Comparison of ENCODE assay signal across 8 mouse cellular contexts in the genomic region with DNA sequence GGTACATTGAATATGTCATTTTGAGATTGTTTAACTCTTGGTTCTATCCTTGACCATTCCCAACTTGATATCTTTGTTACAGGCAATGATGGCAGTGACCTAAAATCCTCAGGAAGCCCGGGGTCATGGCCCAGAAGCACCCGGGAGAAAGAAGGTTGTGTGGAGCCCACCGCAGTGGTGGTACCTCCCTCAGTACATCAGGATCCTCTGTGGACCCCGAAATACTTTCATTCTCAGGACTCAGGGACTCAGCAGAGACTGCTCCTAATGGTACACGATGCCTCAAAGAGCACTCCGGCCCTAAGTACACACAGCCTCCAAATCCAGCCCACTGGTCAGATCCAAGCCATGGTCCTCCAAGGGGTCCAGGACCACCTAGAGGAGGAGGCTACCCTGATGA. TPM values are rescaled to one million over a fixed set of nuclear protein-coding genes. Genes with fewer than 3 reads are reported as not detected.
A peak's percentile ranks its signal among the peaks of the same experiment; 100 is the strongest.
DNase-seq lines count a peak whose midpoint lies in the region; ATAC-seq and TF ChIP-seq lines count a peak whose summit lies in the region.

No protein-coding gene starts in this region.

- H3K27me3 ChIP-seq in cerebellum, adult 2 months (ENCODE audit: control insufficient read depth, insufficient read depth, low read length): no peaks in the 10 kb centered on the region
- H3K27me3 ChIP-seq in limb, embryonic 15.5 days: no peaks in the 10 kb centered on the region

- no peak overlapping the region for H3K27ac ChIP-seq in cerebellum, adult 2 months (ENCODE audit: insufficient read depth, low read length)
- peak overlapping the region; percentile 98 for H3K27ac ChIP-seq in limb, embryonic 15.5 days

- H3K4me2 ChIP-seq in limb, embryonic 15.5 days: peak overlapping the region; percentile 60

- H3K4me1 ChIP-seq in cerebellum, adult 2 months (ENCODE audit: control insufficient read depth, insufficient read depth, low read length): peaks cover 13% of the 10 kb centered on the region
- peaks cover 59% of the 10 kb centered on the region for H3K4me1 ChIP-seq in limb, embryonic 15.5 days

- no peak for ATAC-seq in limb, embryonic 15.5 days (ENCODE audit: insufficient number of reproducible peaks, low FRiP score, low TSS enrichment, low read depth)
- no peak for ATAC-seq in frontal cortex, adult (ENCODE audit: low TSS enrichment)

- DNase-seq in cerebellum, adult 2 months: peak in 1 of 2 experiments; percentile 14
- DNase-seq in cerebellum, adult 11 months: no peak
- peak; percentile 37 to 41 for DNase-seq in right cerebral cortex, postnatal 10 days (ENCODE audit: low spot score in 2 of 2)
- DNase-seq in right cerebral cortex, postnatal 25 days: no peak
- DNase-seq in thymus, postnatal 0 days (ENCODE audit: low spot score): peak; percentile 7
- DNase-seq in cerebellum, postnatal 4 days (ENCODE audit: low spot score in 2 of 2): no peak

- H3K4me3 ChIP-seq in cerebellum, adult 2 months (replicated peaks; ENCODE audit: insufficient read depth, low read depth, low read length): peak overlapping the region; percentile 56
- peak overlapping the region; percentile 65 for H3K4me3 ChIP-seq in limb, embryonic 15.5 days

- peak overlapping the region; percentile 45; the same call in 1 of the 2 replicates for H3K9ac ChIP-seq in limb, embryonic 15.5 days

- H3K9me3 ChIP-seq in limb, embryonic 15.5 days: no peaks in the 10 kb centered on the region

- no peak for TF ChIP-seq POLR2A in cerebellum, adult 2 months (IDR thresholded peaks at IDR 0.05; ENCODE audit: borderline replicate concordance, insufficient read depth, low read length)

- TF ChIP-seq CTCF in cerebellum, adult 2 months (IDR thresholded peaks at IDR 0.05; ENCODE audit: borderline replicate concordance, insufficient read depth, low read depth, low read length): no peak

- 44% methylated on average over 6 of the region's 6 CpGs for WGBS in cerebellum, adult 2 months
- 56% methylated on average over 6 of the region's 6 CpGs for WGBS in limb, embryonic 15.5 days

- H3K36me3 ChIP-seq in limb, embryonic 15.5 days: peaks cover 29% of the 10 kb centered on the region

RNA-seq across cellular contexts. Expression of gene Tmem198b, which starts 1.9 kb away (rescaled TPM):
- 26.4 and 26.6 TPM in 2 replicates for polyA plus RNA-seq in cerebellum, adult 2 months (2012; rRNA removed)
- 24.3 and 24.4 TPM in 2 replicates for polyA plus RNA-seq in limb, embryonic 15.5 days (2015; fragmentation: Nextera tagmentation; extraction: Ambion mirVana)
- 6.0 and 6.6 TPM in 2 replicates for polyA plus RNA-seq in thymus, postnatal 0 days (2015; fragmentation: Nextera tagmentation; extraction: Ambion mirVana)

RNA-seq across cellular contexts. Expression of gene Dnajc14, which starts 2.2 kb away (rescaled TPM):
- polyA plus RNA-seq in cerebellum, adult 2 months (2012; rRNA removed): 22.4 and 24.1 TPM in 2 replicates
- 64.2 and 65.8 TPM in 2 replicates for polyA plus RNA-seq in limb, embryonic 15.5 days (2015; fragmentation: Nextera tagmentation; extraction: Ambion mirVana)
- 32.5 and 32.8 TPM in 2 replicates for polyA plus RNA-seq in thymus, postnatal 0 days (2015; fragmentation: Nextera tagmentation; extraction: Ambion mirVana)

RNA-seq across cellular contexts. Expression of gene Sarnp, which starts 11.0 kb away (rescaled TPM):
- polyA plus RNA-seq in cerebellum, adult 2 months (2012; rRNA removed): 54.5 and 60.2 TPM in 2 replicates
- polyA plus RNA-seq in limb, embryonic 15.5 days (2015; fragmentation: Nextera tagmentation; extraction: Ambion mirVana): 180 and 182 TPM in 2 replicates
- polyA plus RNA-seq in thymus, postnatal 0 days (2015; fragmentation: Nextera tagmentation; extraction: Ambion mirVana): 186 and 199 TPM in 2 replicates

RNA-seq across cellular contexts. Expression of gene Ormdl2, which starts 15.4 kb away (rescaled TPM):
- 25.7 and 26.0 TPM in 2 replicates for polyA plus RNA-seq in cerebellum, adult 2 months (2012; rRNA removed)
- polyA plus RNA-seq in limb, embryonic 15.5 days (2015; fragmentation: Nextera tagmentation; extraction: Ambion mirVana): 64.8 and 66.3 TPM in 2 replicates
- 102 and 113 TPM in 2 replicates for polyA plus RNA-seq in thymus, postnatal 0 days (2015; fragmentation: Nextera tagmentation; extraction: Ambion mirVana)

RNA-seq across cellular contexts. Expression of gene Mmp19, which starts 15.4 kb away (rescaled TPM):
- polyA plus RNA-seq in cerebellum, adult 2 months (2012; rRNA removed): 0.61 and 0.70 TPM in 2 replicates
- polyA plus RNA-seq in limb, embryonic 15.5 days (2015; fragmentation: Nextera tagmentation; extraction: Ambion mirVana): 1.7 and 2.5 TPM in 2 replicates
- 0.48 and 0.67 TPM in 2 replicates for polyA plus RNA-seq in thymus, postnatal 0 days (2015; fragmentation: Nextera tagmentation; extraction: Ambion mirVana)

Comparison
In these comparisons a context has a peak if more than half of its experiments do, and no peak if none do; other contexts are left out.
1. DNase-seq: peak in right cerebral cortex, postnatal 10 days (2 of 2) and thymus, postnatal 0 days (single experiment); none in cerebellum, adult 11 months (single experiment), right cerebral cortex, postnatal 25 days (single experiment) and cerebellum, postnatal 4 days (0 of 2).